Mouse (Mus musculus) testis, postnatal 14 days (tissue): ENCODE results near the gene Mydgf.

ENCODE experiments used
- DNase-seq: peaks from one replicate; pipeline ENCODE4 v3.0.0; 2021; ENCODE audit warnings: low spot score

The Mydgf gene

DNA sequence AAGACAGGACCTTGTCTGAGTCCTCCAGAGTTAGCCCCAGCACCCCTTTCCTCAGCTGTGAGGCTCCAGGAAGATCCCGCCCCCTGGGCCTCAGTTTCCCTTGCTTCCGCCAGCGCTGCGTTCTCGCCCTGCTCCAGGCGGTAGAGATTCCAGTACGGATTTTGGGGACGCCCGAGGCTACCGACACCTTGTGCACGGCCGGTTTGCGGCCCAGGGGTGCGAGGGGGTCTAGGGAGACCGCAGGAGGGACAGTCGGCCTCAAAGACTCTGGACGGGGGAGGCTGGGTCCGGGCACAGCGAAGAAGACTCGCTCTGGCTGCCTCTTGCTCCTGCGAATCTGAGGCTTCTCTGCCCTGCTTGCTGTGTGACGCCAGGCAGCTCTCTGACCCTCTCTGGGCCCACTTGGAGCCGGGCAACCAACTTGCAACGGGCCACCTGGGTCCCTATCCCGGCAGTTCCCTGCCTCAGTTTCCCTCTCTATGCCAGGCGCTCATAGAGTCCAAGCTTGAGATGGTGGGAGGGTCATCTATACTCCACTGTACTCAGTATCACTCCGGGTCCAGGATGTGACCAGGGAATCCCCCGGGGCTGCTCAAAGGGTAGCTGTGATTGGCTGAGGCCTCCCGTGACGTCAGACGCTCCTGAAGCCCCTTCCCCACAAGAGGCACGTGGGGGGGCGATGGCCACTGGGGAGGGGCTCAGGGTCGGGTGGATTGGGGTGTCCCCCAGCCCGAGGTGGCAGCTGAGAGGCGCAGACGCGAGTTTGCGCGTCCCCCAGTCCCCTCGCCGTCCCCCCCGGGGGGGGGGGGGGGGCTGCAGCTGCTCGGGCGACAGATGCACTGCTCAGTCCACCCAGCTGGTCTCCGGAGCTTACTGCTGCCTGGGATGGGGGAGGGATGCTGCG lies 41.8 kb downstream of the Mydgf start:
- peak; percentile 49 for DNase-seq

DNA sequence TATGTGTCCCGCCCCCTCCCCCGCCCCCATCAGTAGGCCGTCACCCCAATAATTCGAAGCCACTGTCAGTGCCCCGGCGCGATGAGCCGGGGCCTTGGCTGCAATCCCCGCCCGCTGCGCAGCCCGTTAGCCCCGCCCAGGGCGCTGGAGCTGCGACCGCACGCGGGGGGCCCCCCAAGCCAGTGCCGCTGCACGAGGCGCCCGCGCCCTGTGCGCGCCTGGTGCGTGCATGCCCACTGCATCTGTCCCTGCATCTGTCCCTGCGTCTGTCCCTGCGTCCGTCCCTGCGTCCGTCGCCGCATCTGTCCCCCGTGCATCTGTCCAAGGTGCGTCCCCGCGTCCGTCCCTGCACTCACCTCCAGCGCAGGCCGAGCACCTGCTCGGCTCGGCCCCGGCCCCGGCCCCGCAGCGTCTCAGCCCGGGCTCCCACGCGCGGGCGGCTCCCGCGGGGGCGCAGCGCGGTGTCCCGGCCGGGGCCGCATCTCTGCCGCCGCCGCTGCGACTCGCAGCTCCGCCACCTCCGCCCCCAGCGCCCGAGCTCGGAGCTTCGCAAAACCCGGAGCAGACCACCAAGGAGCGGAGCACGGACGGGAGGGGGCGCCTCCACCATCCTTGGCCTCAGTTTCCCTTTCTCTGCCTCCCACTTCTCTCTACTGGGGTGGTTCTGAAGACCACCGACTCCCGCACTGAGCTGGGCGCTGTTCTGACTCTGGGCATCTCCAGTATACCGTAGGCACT lies 43.7 kb downstream of the Mydgf start, which contains the start of gene Sema6b:
Gene Sema6b, minus strand, starts transcription at position 486 of the 738 bp plus-strand sequence.
- DNase-seq: peak; percentile 53

DNA sequence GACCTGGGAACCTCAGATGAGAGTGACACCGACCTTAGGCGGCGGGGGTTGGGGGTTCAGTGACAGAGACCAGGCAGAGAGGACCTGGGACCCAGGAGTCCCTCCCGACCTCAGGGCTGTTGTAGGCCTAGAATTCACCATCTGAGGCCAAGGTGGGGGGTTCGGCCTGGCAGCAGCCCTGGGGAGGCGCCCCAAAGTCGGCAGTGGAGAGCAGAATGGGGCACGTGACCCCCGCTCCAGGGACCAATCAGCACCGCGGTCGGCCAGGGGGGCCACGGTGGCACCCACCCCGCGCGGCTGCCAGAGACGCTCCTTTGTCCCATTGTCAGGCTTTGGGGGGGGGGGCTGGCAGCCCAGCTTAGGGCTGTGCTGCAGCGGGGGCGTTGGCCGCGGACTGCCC lies 44.4 kb downstream of the Mydgf start:
- no peak for DNase-seq

DNA sequence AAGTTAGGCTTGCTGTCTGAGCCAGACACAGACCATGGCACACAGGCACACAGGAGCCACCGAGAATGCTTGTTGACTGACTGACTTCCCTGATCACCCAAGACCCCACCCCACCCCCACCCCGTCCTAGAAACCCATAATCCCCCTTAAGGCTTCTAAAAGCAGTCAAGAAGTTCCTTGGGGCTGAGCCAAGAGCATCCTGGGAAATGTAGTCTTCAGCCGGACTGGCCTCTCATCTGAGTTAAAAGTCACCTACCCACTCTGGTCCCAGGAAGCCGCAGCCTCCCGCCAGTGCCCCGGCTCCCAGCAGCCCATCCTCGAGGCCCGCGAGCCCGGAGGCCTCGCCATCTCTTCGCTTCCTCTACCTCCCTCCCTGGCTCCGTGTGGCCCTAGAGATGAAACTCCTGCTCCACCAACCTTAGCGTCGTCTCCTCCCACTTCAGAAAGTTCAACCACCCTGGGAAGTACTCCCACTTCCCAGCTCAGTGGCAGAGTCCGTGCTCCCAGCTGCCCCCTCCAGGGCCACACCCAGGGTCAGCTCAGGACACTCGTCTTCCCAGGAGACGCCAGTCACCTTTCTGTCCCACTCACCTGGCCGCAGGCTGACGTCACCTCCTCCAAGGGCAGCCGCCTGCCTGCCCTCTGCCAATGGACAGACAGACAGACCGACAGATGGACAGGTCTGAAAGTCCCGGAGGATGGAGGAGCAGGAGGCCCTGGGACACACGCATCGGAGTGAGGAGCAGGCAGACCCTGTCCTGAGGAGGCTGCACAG lies 45.7 kb downstream of the Mydgf start:
- DNase-seq: no peak

DNA sequence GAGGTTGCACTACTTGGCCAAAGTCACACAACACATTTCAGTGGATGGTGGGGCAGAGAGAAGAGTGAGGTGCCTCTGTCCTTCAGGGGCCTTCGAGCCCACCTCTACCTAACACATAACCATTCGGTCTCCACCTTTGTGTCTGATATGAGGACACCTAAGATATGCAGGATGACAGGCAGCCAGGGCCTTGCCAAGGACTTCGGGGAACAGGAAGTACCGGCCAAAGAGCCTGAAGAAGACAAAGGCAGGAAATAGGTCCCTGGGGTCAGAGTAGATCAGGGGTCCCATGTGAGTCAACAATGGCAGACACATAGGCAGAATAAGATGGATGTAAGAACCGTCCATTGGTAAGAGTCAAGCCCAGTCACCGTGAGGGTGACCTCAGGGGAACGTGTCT lies 47.2 kb downstream of the Mydgf start:
- DNase-seq: no peak

DNA sequence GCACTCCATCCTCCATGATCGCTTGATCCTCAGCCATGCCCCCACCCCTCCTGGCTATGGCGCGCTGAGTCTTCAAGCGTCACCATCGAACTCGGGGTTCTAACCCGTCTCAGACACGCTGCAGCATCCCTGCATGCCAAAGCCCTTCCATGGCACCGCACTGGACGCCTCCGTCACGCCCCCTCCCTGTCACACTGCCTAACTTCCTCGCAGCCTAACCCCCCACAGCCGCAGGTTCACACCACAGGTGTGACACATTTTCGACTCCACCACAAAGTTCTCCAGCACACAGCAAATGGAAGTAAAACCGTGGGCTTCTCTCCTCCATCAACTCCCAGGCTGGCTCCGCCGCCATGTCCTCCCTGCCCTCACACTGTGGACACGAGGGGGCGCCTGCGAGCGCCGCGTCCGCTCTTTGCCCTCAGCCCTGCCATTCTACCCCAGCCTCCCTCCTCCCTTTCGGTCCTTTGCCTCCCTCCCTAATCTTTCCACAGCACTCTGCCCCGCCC lies 49.2 kb downstream of the Mydgf start:
- DNase-seq: peak; percentile 48

DNA sequence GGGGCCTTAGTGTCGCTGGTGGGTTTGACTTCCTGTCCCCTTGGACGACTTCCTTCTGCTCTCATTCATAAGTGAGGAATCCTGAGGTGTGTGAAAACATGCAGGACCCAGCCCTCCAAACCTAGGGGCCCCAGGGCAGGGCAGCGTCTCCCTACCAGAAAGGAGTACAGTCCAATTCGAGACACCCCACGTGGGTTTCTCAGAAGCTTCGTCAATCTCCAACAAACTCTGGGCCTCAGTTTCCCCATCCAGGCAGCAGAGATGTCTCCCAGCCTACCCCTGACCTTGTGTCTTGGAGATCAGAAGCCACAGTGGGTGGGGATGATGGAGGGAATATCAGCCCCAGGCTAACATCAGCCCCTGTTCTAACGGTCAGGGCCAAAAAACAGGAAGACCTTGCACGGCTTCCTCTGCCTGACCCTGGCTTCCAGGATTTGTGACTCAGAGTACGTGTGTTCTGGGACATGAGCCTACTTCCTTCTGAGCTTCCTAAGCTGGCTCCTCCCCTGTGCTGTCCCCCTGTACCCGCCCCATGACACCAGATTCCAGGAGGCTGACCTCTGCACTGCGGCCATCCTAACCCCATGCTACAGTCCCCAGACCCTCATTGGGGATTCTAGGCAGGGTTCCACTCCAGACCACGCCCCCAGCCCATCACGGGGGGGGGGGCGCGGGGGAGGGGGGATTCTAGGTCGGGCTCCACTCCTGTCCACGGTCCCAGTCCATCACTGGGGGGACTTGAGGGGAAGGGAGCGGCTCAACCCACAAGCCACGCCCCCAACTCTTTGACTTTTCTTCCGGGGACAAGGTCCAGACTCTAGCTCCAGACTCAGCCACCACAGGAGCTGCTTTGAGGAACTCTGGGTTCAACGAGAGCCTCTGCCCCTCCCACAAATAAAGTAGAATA lies 50.0 kb downstream of the Mydgf start:
- DNase-seq: no peak

DNA sequence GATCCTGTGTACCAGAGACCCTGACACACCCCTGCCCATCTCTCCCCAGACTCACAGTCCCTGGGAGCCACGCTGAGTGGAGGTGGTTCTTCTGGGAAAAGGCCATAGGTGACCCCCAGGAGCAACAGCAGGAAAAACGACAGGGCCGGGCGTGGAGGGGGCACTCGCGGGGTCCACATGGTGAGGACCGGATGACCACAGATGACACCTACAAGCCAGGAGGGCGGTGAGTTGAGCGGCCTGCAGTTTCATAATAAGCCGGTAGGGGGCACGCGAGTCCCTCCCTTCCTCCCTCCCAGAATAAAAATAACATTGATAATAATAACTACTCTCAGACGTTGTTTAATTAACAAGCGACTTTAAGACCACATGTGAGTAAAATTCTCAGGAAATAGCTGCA lies 51.1 kb downstream of the Mydgf start:
- DNase-seq: no peak

DNA sequence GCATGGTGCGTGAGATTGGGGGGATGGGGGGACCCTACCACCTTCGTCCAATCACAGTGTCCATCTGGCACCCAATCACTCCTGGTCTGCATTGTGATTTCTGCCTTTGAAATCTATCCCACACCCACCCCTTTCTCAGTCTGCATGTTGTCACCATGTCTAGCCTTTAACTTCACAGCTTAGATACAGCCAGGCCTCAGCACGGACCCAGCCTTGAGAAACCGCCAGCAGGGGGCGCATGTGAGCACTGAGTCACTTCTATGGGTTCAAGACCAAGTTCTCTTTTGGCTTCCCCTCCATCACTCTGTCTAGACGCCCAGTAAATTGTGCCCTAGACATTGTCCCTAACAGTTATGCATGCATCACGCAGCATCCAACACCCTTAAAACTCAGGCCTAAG lies 51.9 kb downstream of the Mydgf start:
- peak; percentile 56 for DNase-seq

DNA sequence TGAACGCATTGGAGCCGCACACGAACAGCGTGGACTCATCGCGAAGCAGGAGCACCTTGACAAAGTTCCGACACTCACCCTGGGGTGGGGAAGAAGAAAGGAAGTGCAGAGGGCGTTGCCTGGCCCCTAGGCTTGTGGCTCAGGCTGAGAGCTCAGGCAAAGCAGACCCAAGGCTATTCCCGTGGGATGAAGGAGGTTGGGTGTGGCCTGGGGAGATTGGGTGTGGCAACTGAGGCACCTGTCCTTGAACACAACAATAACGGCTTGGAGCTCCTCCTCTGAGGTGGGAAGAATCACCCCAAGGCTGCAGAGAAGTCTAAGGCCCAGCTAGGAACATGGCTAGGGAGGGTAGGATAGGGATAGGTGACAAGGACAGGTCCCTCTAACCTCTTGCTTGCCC lies 52.6 kb downstream of the Mydgf start:
- DNase-seq: no peak

DNA sequence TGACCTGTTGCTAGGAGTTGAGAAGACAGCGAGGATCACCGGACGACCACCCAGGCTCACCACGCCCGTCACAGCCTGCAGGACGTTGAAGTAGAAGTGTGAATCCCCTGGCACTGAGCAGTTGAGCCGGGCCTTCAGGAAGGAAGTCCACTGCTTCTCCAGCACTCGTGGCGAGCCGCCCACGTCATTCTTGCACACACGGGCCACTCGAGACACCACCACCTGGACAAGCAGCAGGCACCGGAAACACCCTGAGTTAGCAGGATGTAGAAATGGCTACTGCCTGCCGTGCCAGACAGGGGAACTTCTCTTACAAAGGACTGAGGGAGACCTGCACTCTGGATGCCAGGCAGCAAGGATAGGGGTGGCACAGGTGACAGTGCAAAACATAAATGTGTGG lies 55.5 kb downstream of the Mydgf start:
- no peak for DNase-seq

DNA sequence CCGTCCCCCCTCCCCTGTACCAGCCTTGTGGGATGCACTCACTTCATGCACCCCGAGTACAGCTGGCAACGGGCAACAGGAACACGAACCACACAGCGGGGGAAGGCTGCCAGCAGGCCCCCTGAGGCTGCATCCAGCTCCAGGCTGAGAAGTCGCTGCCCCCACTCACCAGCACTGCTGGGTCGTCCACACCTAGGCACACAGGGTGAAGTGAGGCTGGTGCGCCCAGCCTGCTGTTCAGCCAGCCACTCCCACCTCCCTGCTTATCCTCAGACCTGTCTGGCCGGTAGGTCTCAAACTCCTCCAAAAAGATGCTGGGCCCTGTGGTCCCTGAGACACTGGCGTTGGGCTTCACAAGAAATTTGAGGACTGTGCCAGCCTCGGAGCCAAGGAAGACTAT lies 57.5 kb downstream of the Mydgf start:
- DNase-seq: no peak
